Mouse (Mus musculus): ENCODE data around the gene Ildr1. TPM values are rescaled to one million over a fixed set of nuclear protein-coding genes. Genes with fewer than 3 reads are reported as not detected.

Ildr1 gene
- total and polyA plus RNA-seq, 2 experiments from 2014 or later = 0.93 to 1.1 TPM

DNA sequence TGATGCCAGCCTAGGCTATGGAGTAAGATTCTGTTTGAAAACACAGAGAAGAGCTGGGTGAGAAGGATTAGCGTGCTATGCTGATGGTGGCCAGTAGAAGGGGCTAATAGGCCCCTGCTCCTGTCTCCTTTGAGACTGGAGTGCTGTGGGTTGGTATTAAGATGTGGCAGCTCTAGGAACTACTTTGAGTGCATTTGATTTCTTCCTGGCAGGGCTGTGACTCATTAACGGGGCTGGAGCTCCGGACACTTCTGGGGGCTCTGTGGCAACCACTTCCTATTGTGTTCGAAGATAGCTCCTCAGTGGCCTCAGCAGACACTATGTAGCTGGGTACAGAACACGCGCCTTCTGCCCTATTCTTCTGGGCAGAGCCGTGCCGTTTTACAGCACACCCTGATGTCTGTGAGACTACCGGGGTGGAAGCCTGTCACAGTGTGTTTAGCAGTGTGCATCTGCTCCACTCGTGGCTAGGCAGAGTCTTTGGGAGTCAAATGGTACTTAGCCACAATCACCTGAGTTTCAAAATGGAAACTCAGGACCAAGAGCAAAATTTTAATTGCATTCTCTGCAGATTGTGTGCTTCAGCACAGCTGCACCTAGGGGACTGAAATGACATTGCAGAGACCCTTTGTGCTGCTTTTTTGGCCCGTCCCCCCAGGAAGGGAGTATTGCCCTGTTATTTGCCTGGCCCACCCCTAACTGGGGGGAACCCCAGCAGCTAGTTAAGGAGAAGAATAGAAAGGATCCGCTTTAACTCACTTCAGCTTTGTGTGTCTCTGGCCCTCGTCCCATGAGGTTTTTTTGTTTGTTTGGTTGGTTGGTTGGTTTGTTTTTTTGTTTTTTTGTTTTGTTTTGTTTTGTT lies 26.6 kb downstream of the Ildr1 start:
- H3K9ac ChIP-seq (replicated peaks; ENCODE audit: low read length, poor library complexity, severe bottlenecking) = no peak overlapping the region
- no peak overlapping the region for H3K27ac ChIP-seq (ENCODE audit: low read depth, low read length)
- H3K9me3 ChIP-seq (ENCODE audit: low read length) = no peaks in the 10 kb centered on the region
- DNase-seq (ENCODE audit: low spot score) (peak; percentile 9), ATAC-seq (ENCODE audit: low FRiP score) (no peak)
- no peaks in the 10 kb centered on the region; the same call in 1 of the 2 replicates for H3K27me3 ChIP-seq (ENCODE audit: insufficient read depth, low read length)
- no peak overlapping the region for H3K4me2 ChIP-seq (ENCODE audit: low read depth, low read length, poor library complexity, severe bottlenecking)
- TF ChIP-seq CTCF (IDR thresholded peaks at IDR 0.05) = peak; percentile 28; the same call in 1 of the 2 replicates
- H3K4me3 ChIP-seq (ENCODE audit: low read depth, low read length) = no peak overlapping the region
- no peaks in the 10 kb centered on the region for H3K4me1 ChIP-seq (ENCODE audit: insufficient read depth, low read length)
- 65% methylated on average over 13 of the region's 13 CpGs for WGBS
- no peaks in the 10 kb centered on the region for H3K36me3 ChIP-seq (ENCODE audit: insufficient read depth, low read length)

DNA sequence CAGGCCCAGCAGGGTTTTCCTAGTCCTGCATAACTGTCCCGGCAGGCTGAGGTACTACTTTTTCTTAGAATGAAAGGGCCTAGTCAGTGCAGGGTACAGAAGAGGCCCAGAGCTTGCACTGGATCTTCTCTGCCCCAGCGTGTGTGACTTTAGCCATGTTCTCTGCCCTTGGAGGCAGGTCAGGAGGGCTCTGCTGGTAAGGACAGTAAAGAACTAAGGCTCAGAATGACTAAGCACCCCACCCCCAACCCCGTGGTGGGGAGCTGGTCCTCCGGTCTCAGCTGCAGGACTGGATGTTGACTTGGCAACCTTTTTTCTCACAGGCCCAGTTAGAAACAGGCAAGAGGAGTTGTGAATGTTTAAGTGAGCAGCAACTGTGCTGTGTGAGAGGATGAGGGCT lies 29.0 kb downstream of the Ildr1 start:
- Histone ChIP-seq H3K27ac (ENCODE audit: low read depth, low read length) (no peak overlapping the region), H3K36me3 (ENCODE audit: insufficient read depth, low read length) (no peaks in the 10 kb centered on the region), H3K4me2 (ENCODE audit: low read depth, low read length, poor library complexity, severe bottlenecking) (no peak overlapping the region), H3K9me3 (ENCODE audit: low read length) (no peaks in the 10 kb centered on the region), H3K9ac (replicated peaks; ENCODE audit: low read length, poor library complexity, severe bottlenecking) (no peak overlapping the region), H3K27me3 (ENCODE audit: insufficient read depth, low read length) (no peaks in the 10 kb centered on the region; the same call in 1 of the 2 replicates), H3K4me3 (ENCODE audit: low read depth, low read length) (no peak overlapping the region), H3K4me1 (ENCODE audit: insufficient read depth, low read length) (no peaks in the 10 kb centered on the region)
- WGBS = 21% methylated on average over 4 of the region's 4 CpGs
- TF ChIP-seq CTCF (IDR thresholded peaks at IDR 0.05) = no peak
- DNase-seq (ENCODE audit: low spot score) = no peak
- no peak for ATAC-seq (ENCODE audit: low FRiP score)

DNA sequence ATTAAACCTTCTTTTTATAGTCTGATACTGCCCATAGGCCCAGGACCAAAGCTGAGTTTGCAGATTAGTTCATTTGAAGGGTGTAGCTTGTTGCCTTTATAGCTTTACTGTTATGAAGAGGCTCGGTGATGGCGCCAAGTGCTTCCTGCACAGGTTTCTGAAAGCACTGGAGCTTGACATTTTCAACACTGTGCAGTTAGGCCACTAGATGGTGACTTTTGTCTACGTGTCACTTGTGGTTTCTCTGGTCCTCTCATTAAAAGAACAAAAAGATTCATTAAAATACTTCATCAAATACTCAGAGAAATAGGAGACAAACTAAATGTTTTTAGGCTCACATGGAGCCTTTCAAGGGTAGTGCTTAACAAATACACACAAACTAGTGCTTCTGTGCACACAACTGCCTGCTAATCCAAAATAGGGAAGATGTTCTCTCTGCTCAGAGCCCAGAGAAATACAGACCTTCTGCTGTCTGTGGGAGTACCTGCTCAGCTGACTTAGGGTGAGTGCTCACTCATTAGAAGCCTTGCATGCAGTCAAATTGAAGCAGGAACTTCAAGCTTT lies 30.2 kb downstream of the Ildr1 start:
- Histone ChIP-seq H3K4me1 (ENCODE audit: insufficient read depth, low read length) (no peaks in the 10 kb centered on the region), H3K9ac (replicated peaks; ENCODE audit: low read length, poor library complexity, severe bottlenecking) (no peak overlapping the region), H3K27ac (ENCODE audit: low read depth, low read length) (no peak overlapping the region), H3K36me3 (ENCODE audit: insufficient read depth, low read length) (no peaks in the 10 kb centered on the region), H3K4me2 (ENCODE audit: low read depth, low read length, poor library complexity, severe bottlenecking) (no peak overlapping the region), H3K9me3 (ENCODE audit: low read length) (no peaks in the 10 kb centered on the region), H3K27me3 (ENCODE audit: insufficient read depth, low read length) (no peaks in the 10 kb centered on the region; the same call in 1 of the 2 replicates), H3K4me3 (ENCODE audit: low read depth, low read length) (no peak overlapping the region)
- ATAC-seq (ENCODE audit: low FRiP score) (no peak), DNase-seq (ENCODE audit: low spot score) (peak; percentile 61)
- WGBS = 60% methylated on average over 3 of the region's 3 CpGs
- peak; percentile 67 for TF ChIP-seq CTCF (IDR thresholded peaks at IDR 0.05)

DNA sequence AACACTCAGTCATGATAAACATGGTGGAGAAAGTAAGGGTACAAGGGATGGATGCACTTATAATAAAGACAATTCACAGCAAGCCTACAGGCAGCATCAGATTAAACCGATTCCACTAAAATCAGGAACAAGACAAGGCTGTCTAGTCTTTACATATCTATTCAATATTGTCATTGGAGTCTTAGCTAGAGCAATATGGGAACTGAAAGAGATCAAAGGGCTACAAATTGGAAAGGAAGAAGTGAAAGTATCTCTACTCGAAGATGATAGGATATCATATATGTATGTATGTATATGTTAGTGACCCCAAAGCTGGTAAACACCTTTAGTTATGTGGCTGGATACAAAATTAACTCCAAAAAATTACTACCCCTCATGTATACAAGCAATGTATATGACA lies 35.2 kb downstream of the Ildr1 start:
- Histone ChIP-seq H3K4me1 (ENCODE audit: insufficient read depth, low read length) (no peaks in the 10 kb centered on the region), H3K27me3 (ENCODE audit: insufficient read depth, low read length) (no peaks in the 10 kb centered on the region), H3K4me3 (ENCODE audit: low read depth, low read length) (no peak overlapping the region), H3K9ac (replicated peaks; ENCODE audit: low read length, poor library complexity, severe bottlenecking) (no peak overlapping the region), H3K36me3 (ENCODE audit: insufficient read depth, low read length) (no peaks in the 10 kb centered on the region), H3K4me2 (ENCODE audit: low read depth, low read length, poor library complexity, severe bottlenecking) (no peak overlapping the region), H3K9me3 (ENCODE audit: low read length) (no peaks in the 10 kb centered on the region), H3K27ac (ENCODE audit: low read depth, low read length) (no peak overlapping the region)
- no peak for DNase-seq (ENCODE audit: low spot score)
- WGBS = 87% methylated on average over 2 of the region's 2 CpGs
- no peak for ATAC-seq (ENCODE audit: low FRiP score)
- no peak for TF ChIP-seq CTCF (IDR thresholded peaks at IDR 0.05)

DNA sequence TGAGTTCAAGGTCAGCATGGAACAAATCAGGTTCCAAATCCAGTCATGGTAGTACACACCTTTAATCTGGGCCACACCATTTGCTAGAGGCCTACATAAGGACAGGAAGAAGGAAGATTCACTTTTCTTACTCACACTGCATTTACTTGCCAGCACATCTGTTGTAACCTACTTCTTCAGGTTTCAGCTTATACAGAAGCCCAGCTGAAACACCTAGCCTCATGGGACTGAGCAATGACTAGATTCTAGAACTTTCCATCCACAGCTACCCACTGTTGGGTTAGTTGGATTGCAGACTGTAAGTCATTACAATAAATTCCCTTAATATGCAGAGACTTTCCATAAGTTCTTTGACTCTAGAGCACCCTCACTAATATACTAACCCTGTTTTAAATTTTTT lies 38.8 kb downstream of the Ildr1 start:
- TF ChIP-seq CTCF (IDR thresholded peaks at IDR 0.05) = no peak
- Histone ChIP-seq H3K36me3 (ENCODE audit: insufficient read depth, low read length) (no peaks in the 10 kb centered on the region), H3K9ac (replicated peaks; ENCODE audit: low read length, poor library complexity, severe bottlenecking) (no peak overlapping the region), H3K27ac (ENCODE audit: low read depth, low read length) (no peak overlapping the region), H3K4me1 (ENCODE audit: insufficient read depth, low read length) (no peaks in the 10 kb centered on the region), H3K4me3 (ENCODE audit: low read depth, low read length) (no peak overlapping the region), H3K4me2 (ENCODE audit: low read depth, low read length, poor library complexity, severe bottlenecking) (no peak overlapping the region), H3K27me3 (ENCODE audit: insufficient read depth, low read length) (no peaks in the 10 kb centered on the region), H3K9me3 (ENCODE audit: low read length) (no peaks in the 10 kb centered on the region)
- DNase-seq (ENCODE audit: low spot score) = no peak
- no peak for ATAC-seq (ENCODE audit: low FRiP score)

DNA sequence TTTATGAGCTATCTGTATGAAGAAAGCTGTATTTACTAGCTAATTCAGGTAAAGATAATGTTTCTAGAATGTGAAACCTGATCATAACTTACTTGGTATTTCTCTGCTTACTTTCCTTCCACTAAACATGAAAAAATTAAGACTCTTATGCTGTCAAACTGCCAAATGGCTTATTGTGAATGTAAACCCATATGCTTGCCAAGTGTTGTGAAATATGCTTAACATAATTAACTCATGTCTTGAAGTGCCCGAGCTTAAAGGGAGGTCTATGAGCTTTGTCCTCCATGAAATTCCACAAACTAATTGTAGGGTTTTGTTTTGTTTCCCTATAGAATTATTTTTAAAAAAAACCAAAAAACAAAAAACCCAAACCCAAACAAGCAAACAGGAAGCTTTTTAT lies 40.0 kb downstream of the Ildr1 start:
- H3K27ac ChIP-seq (ENCODE audit: low read depth, low read length) = no peak overlapping the region
- no peaks in the 10 kb centered on the region for H3K36me3 ChIP-seq (ENCODE audit: insufficient read depth, low read length)
- DNase-seq (ENCODE audit: low spot score) = peak; percentile 9
- H3K9ac ChIP-seq (replicated peaks; ENCODE audit: low read length, poor library complexity, severe bottlenecking) = no peak overlapping the region
- no peak for ATAC-seq (ENCODE audit: low FRiP score)
- WGBS = 62% methylated on average over 1 of the region's 1 CpGs
- no peak overlapping the region for H3K4me3 ChIP-seq (ENCODE audit: low read depth, low read length)
- TF ChIP-seq CTCF (IDR thresholded peaks at IDR 0.05) = no peak
- H3K9me3 ChIP-seq (ENCODE audit: low read length) = no peaks in the 10 kb centered on the region
- no peaks in the 10 kb centered on the region for H3K4me1 ChIP-seq (ENCODE audit: insufficient read depth, low read length)
- no peaks in the 10 kb centered on the region for H3K27me3 ChIP-seq (ENCODE audit: insufficient read depth, low read length)
- no peak overlapping the region for H3K4me2 ChIP-seq (ENCODE audit: low read depth, low read length, poor library complexity, severe bottlenecking)
